Mouse (Mus musculus) lung, postnatal 0 days (tissue): ENCODE data around the gene Adm2.

Experiments used
- CTCF ChIP-seq: IDR thresholded peaks from 2 replicates; pipeline ENCODE4 v1.5.1; 2016; ENCODE audit warnings: antibody characterized with exemption, mild to moderate bottlenecking
- EP300 ChIP-seq: IDR thresholded peaks from 2 replicates; pipeline ENCODE4 v1.6.1; 2016; ENCODE audit warnings: antibody characterized with exemption, mild to moderate bottlenecking, control low read depth

DNA sequence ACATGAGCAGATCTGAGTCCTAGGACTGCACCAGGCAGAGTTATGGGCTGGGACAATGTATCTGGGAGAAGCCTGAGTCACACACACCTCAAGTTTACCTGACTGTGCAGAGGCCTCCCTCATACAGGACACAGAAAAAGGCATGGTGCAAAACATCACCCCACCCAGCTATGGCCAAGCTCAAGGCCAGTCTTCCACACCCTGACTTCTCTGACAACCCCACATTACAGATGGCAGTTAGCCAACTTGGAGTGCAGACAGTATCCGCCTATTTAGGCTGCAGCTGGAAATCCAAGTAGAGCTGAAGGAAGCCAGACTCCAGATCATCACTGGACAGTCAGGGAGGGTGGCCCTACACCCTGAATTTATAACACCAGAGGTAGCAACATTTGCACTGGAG lies 26.1 kb upstream of the Adm2 start:
- TF ChIP-seq EP300 (no peak), CTCF (no peak)
